ENCODE assay signal across 28 mouse cellular contexts in genomic region chr13:113713186-113713585, GRCm38 (mm10). TPM values are rescaled to one million over a fixed set of nuclear protein-coding genes. Genes with fewer than 3 reads are reported as not detected.
"Had no signal": no experiment of that assay in that cellular context is flagged by ENCODE, and none has a peak within 500 bp of the region (broad histone marks: within the 10 kb centered on the region; RNA-seq: fewer than 3 reads in every experiment).

No protein-coding gene starts in this region.

- DNase-seq: cerebellum, adult 8-10 months; cerebellum, adult 9-10 months; cerebellum, adult 9-11 months; cerebellum, postnatal 10 days; cerebellum, postnatal 14 days; cerebellum, postnatal 25 days; cerebellum, postnatal 36 days; embryo, embryonic 11 days; forebrain, postnatal 0 days; gastrocnemius, adult 2 months; gastrocnemius, postnatal 10 days; gastrocnemius, postnatal 14 days; gastrocnemius, postnatal 25 days; gastrocnemius, postnatal 36 days; heart, adult 11 months; heart, adult 18-20 months; heart, adult 2 months had no signal

- H3K4me2 ChIP-seq: embryonic facial prominence, embryonic 12.5 days; embryonic facial prominence, embryonic 13.5 days; embryonic facial prominence, embryonic 15.5 days; forebrain, embryonic 12.5 days; forebrain, embryonic 13.5 days; forebrain, embryonic 15.5 days had no signal

- ATAC-seq: forebrain, embryonic 13.5 days; forebrain, postnatal 0 days had no signal

- H3K4me1 ChIP-seq: embryonic facial prominence, embryonic 12.5 days; embryonic facial prominence, embryonic 15.5 days; forebrain, embryonic 12.5 days; forebrain, embryonic 15.5 days had no signal

- H3K4me3 ChIP-seq: embryonic facial prominence, embryonic 12.5 days; embryonic facial prominence, embryonic 13.5 days; embryonic facial prominence, embryonic 15.5 days; erythroblast, embryonic 14.5 days; forebrain, embryonic 10.5 days; forebrain, embryonic 12.5 days; forebrain, embryonic 13.5 days; forebrain, embryonic 15.5 days; gastrocnemius, adult 2 months; heart, adult 2 months had no signal

- H3K9ac ChIP-seq: embryonic facial prominence, embryonic 12.5 days; embryonic facial prominence, embryonic 13.5 days; embryonic facial prominence, embryonic 15.5 days; forebrain, embryonic 12.5 days; forebrain, embryonic 13.5 days; forebrain, embryonic 15.5 days; forebrain, postnatal 0 days had no signal

- H3K27me3 ChIP-seq: embryonic facial prominence, embryonic 12.5 days; embryonic facial prominence, embryonic 13.5 days; embryonic facial prominence, embryonic 15.5 days; forebrain, embryonic 12.5 days; forebrain, embryonic 13.5 days; forebrain, embryonic 15.5 days had no signal

- H3K27ac ChIP-seq: embryonic facial prominence, embryonic 12.5 days; embryonic facial prominence, embryonic 13.5 days; embryonic facial prominence, embryonic 15.5 days; forebrain, embryonic 10.5 days; forebrain, embryonic 12.5 days; forebrain, embryonic 13.5 days; forebrain, embryonic 15.5 days; gastrocnemius, adult 2 months; heart, adult 2 months had no signal

- H3K36me3 ChIP-seq: embryonic facial prominence, embryonic 12.5 days; embryonic facial prominence, embryonic 13.5 days; embryonic facial prominence, embryonic 15.5 days; forebrain, embryonic 10.5 days; forebrain, embryonic 12.5 days; forebrain, embryonic 15.5 days had no signal

- H3K9me3 ChIP-seq: embryonic facial prominence, embryonic 13.5 days; embryonic facial prominence, embryonic 15.5 days; forebrain, embryonic 15.5 days had no signal

RNA-seq across cellular contexts. Expression of gene Hspb3, which starts 49.7 kb away (rescaled TPM):
- polyA plus RNA-seq: erythroblast, embryonic 14.5 days; forebrain, embryonic 10.5 days; forebrain, embryonic 11.5 days; forebrain, embryonic 13.5 days; forebrain, embryonic 14.5 days; gonadal fat pad, adult 2 months had no signal
